In the genomic region with DNA sequence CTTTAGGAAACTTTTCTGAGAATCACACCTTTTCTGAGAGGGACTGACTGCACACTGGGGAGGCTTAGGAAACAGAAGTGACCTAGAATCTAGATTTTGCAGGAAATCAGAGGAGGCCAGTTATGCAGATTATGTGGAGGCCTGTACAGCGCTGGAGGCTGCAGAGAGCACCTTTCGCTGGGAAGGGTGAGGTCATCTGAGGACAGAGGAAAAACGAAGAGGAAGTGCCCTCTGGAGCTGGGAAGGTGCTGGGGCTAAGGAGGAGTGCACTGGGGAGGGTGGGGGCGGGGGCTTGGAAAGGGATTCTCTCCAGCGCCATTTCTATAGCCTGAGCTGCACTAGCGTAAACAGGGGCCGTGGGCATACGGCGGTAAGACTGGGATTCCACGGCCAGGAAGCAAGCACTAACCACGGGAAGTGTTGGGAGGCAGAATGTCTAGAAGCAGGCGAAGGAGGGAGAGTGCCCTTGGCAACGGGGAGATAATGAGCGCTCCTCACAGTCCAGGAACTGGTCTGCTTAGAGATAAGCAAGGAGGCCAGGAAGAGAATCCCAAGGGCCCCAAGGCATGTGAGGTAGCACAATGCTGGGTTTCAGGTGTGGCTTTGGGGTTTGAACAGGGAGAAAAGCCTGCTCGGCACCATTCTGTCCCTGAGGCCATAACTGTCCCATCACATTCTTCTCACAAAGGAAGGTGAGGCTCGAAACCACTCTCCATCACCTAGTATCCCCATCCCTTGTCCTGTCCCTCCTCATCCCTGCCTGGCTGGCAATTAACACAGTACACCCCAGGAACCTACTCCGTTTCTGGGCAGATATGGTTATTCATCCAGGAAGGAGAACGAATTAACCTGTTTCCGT, we compare ENCODE assay signal across 8 mouse cellular contexts.
A peak's percentile ranks its signal among the peaks of the same experiment; 100 is the strongest.
DNase-seq lines count a peak whose midpoint lies in the region; ATAC-seq lines count a peak whose summit lies in the region.

No protein-coding gene starts in this region.

- peak overlapping the region; percentile 89 for H3K4me3 ChIP-seq in megakaryocyte, embryonic 14.5 days (replicated peaks)
- H3K4me3 ChIP-seq in hindbrain, embryonic 10.5 days, result peak overlapping the region; percentile 28
- H3K4me3 ChIP-seq in liver, embryonic 11.5 days (ENCODE audit: low read depth, low read length), result peak overlapping the region; percentile 12

- peaks cover under 1% of the 10 kb centered on the region; the same call in 1 of the 2 replicates for H3K9me3 ChIP-seq in megakaryocyte, embryonic 14.5 days
- H3K9me3 ChIP-seq in hindbrain, embryonic 10.5 days, result no peaks in the 10 kb centered on the region
- no peaks in the 10 kb centered on the region for H3K9me3 ChIP-seq in liver, embryonic 11.5 days (ENCODE audit: control insufficient read depth, low read length)

- peaks cover 38% of the 10 kb centered on the region for H3K27me3 ChIP-seq in megakaryocyte, embryonic 14.5 days (replicated peaks)
- H3K27me3 ChIP-seq in hindbrain, embryonic 10.5 days (ENCODE audit: insufficient read depth, poor library complexity, severe bottlenecking), result peaks cover 7% of the 10 kb centered on the region; the same call in 1 of the 2 replicates
- no peaks in the 10 kb centered on the region; the same call in 1 of the 2 replicates for H3K27me3 ChIP-seq in liver, embryonic 11.5 days (replicated peaks; ENCODE audit: control insufficient read depth, insufficient read depth, low read length)

- DNase-seq in hindbrain, embryonic 10.5 days (ENCODE audit: low spot score), result peak; percentile 27
- DNase-seq in liver, embryonic 11.5 days (ENCODE audit: low spot score), result no peak
- peak; percentile 32 for DNase-seq in retina, embryonic 14.5 days (ENCODE audit: low spot score)
- no peak for DNase-seq in adrenal gland, adult 18-20 months (ENCODE audit: low spot score in 2 of 2)
- DNase-seq in frontal cortex, adult 2 months (ENCODE audit: extremely low spot score in 1 of 2, low spot score in 1 of 2), result no peak
- DNase-seq in left cerebral cortex, adult 11 months (ENCODE audit: low spot score), result no peak

- peaks cover 32% of the 10 kb centered on the region for H3K4me1 ChIP-seq in megakaryocyte, embryonic 14.5 days
- peaks cover 14% of the 10 kb centered on the region for H3K4me1 ChIP-seq in hindbrain, embryonic 10.5 days (replicated peaks)
- peaks cover 15% of the 10 kb centered on the region for H3K4me1 ChIP-seq in liver, embryonic 11.5 days (replicated peaks; ENCODE audit: control insufficient read depth, insufficient read depth, low read length)

- 13% methylated on average over 19 of the region's 19 CpGs for WGBS in hindbrain, embryonic 10.5 days
- WGBS in liver, embryonic 11.5 days, result 11% methylated on average over 19 of the region's 19 CpGs

- peak overlapping the region; percentile 51 for H3K4me2 ChIP-seq in liver, embryonic 11.5 days

- H3K36me3 ChIP-seq in megakaryocyte, embryonic 14.5 days (replicated peaks; ENCODE audit: low read length), result no peaks in the 10 kb centered on the region
- H3K36me3 ChIP-seq in hindbrain, embryonic 10.5 days, result no peaks in the 10 kb centered on the region
- no peaks in the 10 kb centered on the region for H3K36me3 ChIP-seq in liver, embryonic 11.5 days (ENCODE audit: control insufficient read depth, insufficient read depth, low read length)

- peak overlapping the region; percentile 9; the same call in 1 of the 2 replicates for H3K9ac ChIP-seq in liver, embryonic 11.5 days (ENCODE audit: low read depth, low read length)

- ATAC-seq in megakaryocyte, adult 5-6 weeks (ENCODE audit: poor library complexity, severe bottlenecking), result no peak
- ATAC-seq in liver, embryonic 11.5 days (replicated peaks; ENCODE audit: low FRiP score), result peak; percentile 60

- H3K27ac ChIP-seq in hindbrain, embryonic 10.5 days, result peak overlapping the region; percentile 81
- no peak overlapping the region for H3K27ac ChIP-seq in liver, embryonic 11.5 days (ENCODE audit: low read depth, low read length)

Comparison
In these comparisons a context has a peak if more than half of its experiments do, and no peak if none do; other contexts are left out.
1. H3K4me3 ChIP-seq: peak in every context shown above with its lines; median percentile 89 in megakaryocyte, embryonic 14.5 days; 28 in hindbrain, embryonic 10.5 days; 12 in liver, embryonic 11.5 days.
2. DNase-seq: peak in hindbrain, embryonic 10.5 days (single experiment) and retina, embryonic 14.5 days (single experiment); none in liver, embryonic 11.5 days (single experiment), adrenal gland, adult 18-20 months (0 of 2), frontal cortex, adult 2 months (0 of 2) and left cerebral cortex, adult 11 months (single experiment).